Mouse (Mus musculus): Measurements from ENCODE around the gene Caskin1. TPM values are rescaled to one million over a fixed set of nuclear protein-coding genes. Genes with fewer than 3 reads are reported as not detected.
"Not testable (repeated sequence)": the region's sequence is repeated elsewhere in the genome, so short reads cannot be mapped to it uniquely, and the experiment has no call there.

Gene Caskin1
- total and polyA plus RNA-seq, 2 experiments from 2014 or later, result 0.11 to 0.14 TPM

GRCm38 (mm10) chr17:24454756-24455522 lies 33.5 kb upstream of the Caskin1 start:
- peak; percentile 29 for TF ChIP-seq CTCF (IDR thresholded peaks at IDR 0.05; ENCODE audit: low read depth)
- no peak; the same call in 1 of the 2 replicates for TF ChIP-seq EP300 (IDR thresholded peaks at IDR 0.05; ENCODE audit: low read depth)
- Histone ChIP-seq H3K27me3 (ENCODE audit: control insufficient read depth, insufficient read depth, low read length) (no peaks in the 10 kb centered on the region), H3K4me3 (ENCODE audit: low read depth, low read length) (peak overlapping the region; percentile 85), H3K4me1 (ENCODE audit: control insufficient read depth, insufficient read depth) (peaks cover 18% of the 10 kb centered on the region), H3K4me2 (ENCODE audit: low read depth, low read length) (peak overlapping the region; percentile 69), H3K9ac (replicated peaks; ENCODE audit: low read depth, low read length) (peak overlapping the region; percentile 93), H3K27ac (ENCODE audit: low read depth) (peak overlapping the region; percentile 97), H3K9me3 (replicated peaks; ENCODE audit: control insufficient read depth, low read length) (no peaks in the 10 kb centered on the region), H3K36me3 (replicated peaks; ENCODE audit: control insufficient read depth, insufficient read depth, low read length) (peaks cover 15% of the 10 kb centered on the region)
- WGBS, result under 1% methylated on average over 64 of the region's 67 CpGs
- DNase-seq (ENCODE audit: low spot score), result peak; percentile 99
- ATAC-seq (ENCODE audit: insufficient read depth, low read depth), result peak; percentile 94

- Histone ChIP-seq H3K4me2 (ENCODE audit: low read depth, low read length) (peak overlapping the region; percentile 31; the same call in 1 of the 2 replicates), H3K4me1 (ENCODE audit: control insufficient read depth, insufficient read depth) (peaks cover 18% of the 10 kb centered on the region), H3K27ac (ENCODE audit: low read depth) (peak overlapping the region; percentile 49), H3K4me3 (ENCODE audit: low read depth, low read length) (0 out of 2 replicates have a peak overlapping the region, but pooled peaks have one; percentile 85)
- H3K36me3 ChIP-seq (replicated peaks; ENCODE audit: control insufficient read depth, insufficient read depth, low read length); ATAC-seq (ENCODE audit: insufficient read depth, low read depth); DNase-seq (ENCODE audit: low spot score); H3K9me3 ChIP-seq (replicated peaks; ENCODE audit: control insufficient read depth, low read length); H3K27me3 ChIP-seq (ENCODE audit: control insufficient read depth, insufficient read depth, low read length); H3K9ac ChIP-seq (replicated peaks; ENCODE audit: low read depth, low read length): not testable (repeated sequence)
- 53% methylated on average over 10 of the region's 10 CpGs for WGBS
These were observed 32.7 kb upstream of the Caskin1 start for GRCm38 (mm10) chr17:24455523-24456206.

- Histone ChIP-seq H3K4me3 (ENCODE audit: low read depth, low read length) (no peak overlapping the region), H3K36me3 (replicated peaks; ENCODE audit: control insufficient read depth, insufficient read depth, low read length) (no peaks in the 10 kb centered on the region), H3K27me3 (ENCODE audit: control insufficient read depth, insufficient read depth, low read length) (no peaks in the 10 kb centered on the region), H3K4me1 (ENCODE audit: control insufficient read depth, insufficient read depth) (0 out of 2 replicates have a peak, but pooled peaks cover 3% of the 10 kb centered on the region), H3K4me2 (ENCODE audit: low read depth, low read length) (no peak overlapping the region), H3K9me3 (replicated peaks; ENCODE audit: control insufficient read depth, low read length) (no peaks in the 10 kb centered on the region), H3K9ac (replicated peaks; ENCODE audit: low read depth, low read length) (no peak overlapping the region), H3K27ac (ENCODE audit: low read depth) (no peak overlapping the region)
- ATAC-seq (ENCODE audit: insufficient read depth, low read depth) (no peak), DNase-seq (ENCODE audit: low spot score) (no peak)
- 79% methylated on average over 2 of the region's 2 CpGs for WGBS
- peak; percentile 51 for TF ChIP-seq CTCF (IDR thresholded peaks at IDR 0.05; ENCODE audit: low read depth)
- TF ChIP-seq EP300 (IDR thresholded peaks at IDR 0.05; ENCODE audit: low read depth), result no peak
These were observed 26.8 kb upstream of the Caskin1 start for GRCm38 (mm10) chr17:24461580-24461979.

- H3K4me2 ChIP-seq (ENCODE audit: low read depth, low read length), result no peak overlapping the region
- no peaks in the 10 kb centered on the region for H3K27me3 ChIP-seq (ENCODE audit: control insufficient read depth, insufficient read depth, low read length)
- H3K9me3 ChIP-seq (replicated peaks; ENCODE audit: control insufficient read depth, low read length), result no peaks in the 10 kb centered on the region
- WGBS, result 35% methylated on average over 1 of the region's 1 CpGs
- no peak overlapping the region for H3K27ac ChIP-seq (ENCODE audit: low read depth)
- no peak for TF ChIP-seq EP300 (IDR thresholded peaks at IDR 0.05; ENCODE audit: low read depth)
- TF ChIP-seq CTCF (IDR thresholded peaks at IDR 0.05; ENCODE audit: low read depth), result no peak
- no peak overlapping the region for H3K4me3 ChIP-seq (ENCODE audit: low read depth, low read length)
- H3K36me3 ChIP-seq (replicated peaks; ENCODE audit: control insufficient read depth, insufficient read depth, low read length), result no peaks in the 10 kb centered on the region
- 0 out of 2 replicates have a peak, but pooled peaks cover 3% of the 10 kb centered on the region for H3K4me1 ChIP-seq (ENCODE audit: control insufficient read depth, insufficient read depth)
- ATAC-seq (ENCODE audit: insufficient read depth, low read depth) (peak; percentile 30; the same call in 1 of the 2 replicates), DNase-seq (ENCODE audit: low spot score) (no peak)
- H3K9ac ChIP-seq (replicated peaks; ENCODE audit: low read depth, low read length), result no peak overlapping the region
These were observed 25.5 kb upstream of the Caskin1 start for GRCm38 (mm10) chr17:24462932-24463331.

- no peak overlapping the region for H3K9ac ChIP-seq (replicated peaks; ENCODE audit: low read depth, low read length)
- no peaks in the 10 kb centered on the region for H3K9me3 ChIP-seq (replicated peaks; ENCODE audit: control insufficient read depth, low read length)
- no peak overlapping the region for H3K27ac ChIP-seq (ENCODE audit: low read depth)
- TF ChIP-seq EP300 (IDR thresholded peaks at IDR 0.05; ENCODE audit: low read depth), result no peak
- no peak for TF ChIP-seq CTCF (IDR thresholded peaks at IDR 0.05; ENCODE audit: low read depth)
- H3K27me3 ChIP-seq (ENCODE audit: control insufficient read depth, insufficient read depth, low read length), result no peaks in the 10 kb centered on the region
- 49% methylated on average over 6 of the region's 6 CpGs for WGBS
- no peak overlapping the region for H3K4me2 ChIP-seq (ENCODE audit: low read depth, low read length)
- ATAC-seq (ENCODE audit: insufficient read depth, low read depth), result no peak; the same call in 1 of the 2 replicates
- DNase-seq (ENCODE audit: low spot score), result no peak
- H3K4me1 ChIP-seq (ENCODE audit: control insufficient read depth, insufficient read depth), result 0 out of 2 replicates have a peak, but pooled peaks cover 3% of the 10 kb centered on the region
- H3K36me3 ChIP-seq (replicated peaks; ENCODE audit: control insufficient read depth, insufficient read depth, low read length), result no peaks in the 10 kb centered on the region
- no peak overlapping the region for H3K4me3 ChIP-seq (ENCODE audit: low read depth, low read length)
These were observed 24.8 kb upstream of the Caskin1 start for GRCm38 (mm10) chr17:24463374-24464133.

Measured in heart, postnatal 0 days (tissue).